In the genomic region with DNA sequence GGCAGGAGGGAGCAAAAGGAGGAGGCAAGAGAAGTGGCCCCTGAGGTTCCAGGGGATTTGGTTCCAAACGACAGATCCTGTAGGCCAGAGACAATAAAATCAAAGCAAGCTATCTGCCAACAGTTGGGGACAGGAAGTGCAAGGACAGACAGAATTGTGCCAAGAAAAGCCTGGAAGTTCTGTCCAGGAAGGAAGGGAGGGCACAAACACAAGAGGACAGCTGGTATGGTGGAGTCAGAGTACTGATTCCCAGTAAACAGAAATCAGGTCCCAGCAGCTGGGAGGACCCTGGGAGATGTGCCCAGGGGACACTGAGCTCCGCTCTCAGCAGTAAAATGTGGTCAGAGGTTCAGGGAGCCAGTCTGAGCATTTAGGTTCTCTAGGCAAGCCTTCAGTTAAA, we compare ENCODE assay signal across 9 mouse cellular contexts. TPM values are rescaled to one million over a fixed set of nuclear protein-coding genes. Genes with fewer than 3 reads are reported as not detected.
DNase-seq lines count a peak whose midpoint lies in the region; ATAC-seq and TF ChIP-seq lines count a peak whose summit lies in the region.
"Had no signal": no experiment of that assay in that cellular context is flagged by ENCODE, and none has a peak within 500 bp of the region (broad histone marks: within the 10 kb centered on the region; RNA-seq: fewer than 3 reads in every experiment).

No protein-coding gene starts in this region.

- no peaks in the 10 kb centered on the region for H3K36me3 ChIP-seq in stomach, postnatal 0 days (ENCODE audit: control insufficient read depth, insufficient read depth, low read length)
- H3K36me3 ChIP-seq: limb, embryonic 13.5 days had no signal

- H3K4me2 ChIP-seq in stomach, postnatal 0 days (replicated peaks; ENCODE audit: low read depth), result no peak overlapping the region
- H3K4me2 ChIP-seq: limb, embryonic 13.5 days had no signal

- no peaks in the 10 kb centered on the region for H3K4me1 ChIP-seq in stomach, postnatal 0 days (replicated peaks; ENCODE audit: control insufficient read depth, insufficient read depth)

- no peaks in the 10 kb centered on the region for H3K27me3 ChIP-seq in stomach, postnatal 0 days (ENCODE audit: control insufficient read depth, insufficient read depth, low read length)
- H3K27me3 ChIP-seq: limb, embryonic 13.5 days had no signal

- no peaks in the 10 kb centered on the region for H3K9me3 ChIP-seq in stomach, postnatal 0 days (ENCODE audit: control insufficient read depth, low read length)
- H3K9me3 ChIP-seq: limb, embryonic 13.5 days had no signal

- 48% methylated on average over 2 of the region's 2 CpGs for WGBS in stomach, postnatal 0 days

- H3K4me3 ChIP-seq in stomach, postnatal 0 days (ENCODE audit: low read depth, low read length), result no peak overlapping the region
- H3K4me3 ChIP-seq: limb, embryonic 13.5 days had no signal

- DNase-seq in kidney, adult 9 months, result peak; percentile 42
- no peak for DNase-seq in kidney, adult 11 months
- DNase-seq in gastrocnemius, adult 8-10 months (ENCODE audit: low spot score in 2 of 2), result peak; percentile 22 to 27
- peak; percentile 21 for DNase-seq in heart, postnatal 25 days (ENCODE audit: low spot score)
- DNase-seq in lung, postnatal 25 days (ENCODE audit: low spot score), result peak; percentile 84
- no peak for DNase-seq in right cerebral cortex, postnatal 36 days (ENCODE audit: low spot score in 2 of 2)
- DNase-seq in spleen, postnatal 36 days (ENCODE audit: low spot score in 2 of 2), result no peak
- DNase-seq in stomach, postnatal 0 days (ENCODE audit: low spot score), result no peak

- TF ChIP-seq EP300 in stomach, postnatal 0 days (optimal IDR thresholded peaks at IDR 0.05), result no peak

- TF ChIP-seq CTCF in stomach, postnatal 0 days (IDR thresholded peaks at IDR 0.05; ENCODE audit: low read depth), result no peak

- intact Hi-C loops in heart, postnatal 25 days (cut with DNase I), result no loop called here

- H3K27ac ChIP-seq in stomach, postnatal 0 days (replicated peaks), result no peak overlapping the region
- H3K27ac ChIP-seq: limb, embryonic 13.5 days had no signal

- ATAC-seq in stomach, postnatal 0 days (ENCODE audit: low FRiP score, low TSS enrichment), result no peak

- no peak overlapping the region for H3K9ac ChIP-seq in stomach, postnatal 0 days (ENCODE audit: low read length)
- H3K9ac ChIP-seq: limb, embryonic 13.5 days had no signal

RNA-seq across cellular contexts. Expression of a gene that starts 38.2 kb away (rescaled TPM):
- 1 to 10 TPM; 1.7 to 3.1 (median 2.3) TPM for total RNA-seq in gastrocnemius, adult 8-10 months (2022)
- 10 to 100 TPM; 13.8 to 14.3 TPM for total RNA-seq in heart, postnatal 25 days (2021)
- polyA plus RNA-seq in stomach, postnatal 0 days (2015; fragmentation: Nextera tagmentation; extraction: Ambion mirVana), result 20.5 and 21.8 TPM in 2 replicates

Comparison
In these comparisons a context has a peak if more than half of its experiments do, and no peak if none do; other contexts are left out.
1. DNase-seq: peak in kidney, adult 9 months (single experiment), gastrocnemius, adult 8-10 months (2 of 2), heart, postnatal 25 days (single experiment) and lung, postnatal 25 days (single experiment); none in kidney, adult 11 months (single experiment), right cerebral cortex, postnatal 36 days (0 of 2), spleen, postnatal 36 days (0 of 2) and stomach, postnatal 0 days (single experiment).